Mouse (Mus musculus): ENCODE measurements around the gene Capn8. TPM values are rescaled to one million over a fixed set of nuclear protein-coding genes. Genes with fewer than 3 reads are reported as not detected.

Capn8 gene
- polyA plus RNA-seq, 1 experiment = 0.12 TPM

DNA sequence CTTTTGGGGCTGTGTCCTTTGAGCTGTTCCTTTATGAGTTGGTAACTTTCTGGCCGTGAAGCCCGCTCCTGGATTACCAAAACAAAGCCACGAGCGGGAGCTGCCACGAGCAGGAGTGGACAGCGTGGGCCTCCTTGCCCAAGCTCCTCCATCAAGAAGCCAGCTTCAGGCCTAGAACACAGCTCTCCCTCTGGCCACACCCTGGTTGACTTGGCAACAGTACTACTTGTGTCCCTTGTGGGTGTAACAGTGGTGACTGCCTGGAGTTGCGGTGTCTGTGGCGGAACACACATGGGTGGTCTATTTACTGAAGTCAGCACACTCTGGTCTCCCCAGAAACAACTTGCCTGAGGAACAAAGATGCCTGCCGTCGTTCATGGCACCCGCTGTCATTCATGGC, 104.9 kb downstream of the Capn8 start:
- H3K4me1 ChIP-seq (replicated peaks; ENCODE audit: control insufficient read depth, insufficient read depth, low read length) = no peaks in the 10 kb centered on the region
- 93% methylated on average over 11 of the region's 11 CpGs for WGBS
- no peak overlapping the region for H3K27ac ChIP-seq (ENCODE audit: control insufficient read depth, insufficient read depth, low read length)
- no peak overlapping the region for H3K4me3 ChIP-seq (ENCODE audit: control insufficient read depth, insufficient read depth, low read length)
- H3K27me3 ChIP-seq (ENCODE audit: control insufficient read depth, insufficient read depth, low read length) = no peaks in the 10 kb centered on the region
- TF ChIP-seq CTCF (IDR thresholded peaks at IDR 0.05; ENCODE audit: borderline replicate concordance, control insufficient read depth, extremely low read depth, insufficient read depth, low read length, poor library complexity) (no peak), POLR2A (IDR thresholded peaks at IDR 0.05; ENCODE audit: control insufficient read depth, extremely low read depth, insufficient read depth, low read length, poor library complexity) (no peak)
- DNase-seq = no peak
- no peaks in the 10 kb centered on the region for H3K36me3 ChIP-seq (ENCODE audit: control insufficient read depth, insufficient read depth, low read length)

DNA sequence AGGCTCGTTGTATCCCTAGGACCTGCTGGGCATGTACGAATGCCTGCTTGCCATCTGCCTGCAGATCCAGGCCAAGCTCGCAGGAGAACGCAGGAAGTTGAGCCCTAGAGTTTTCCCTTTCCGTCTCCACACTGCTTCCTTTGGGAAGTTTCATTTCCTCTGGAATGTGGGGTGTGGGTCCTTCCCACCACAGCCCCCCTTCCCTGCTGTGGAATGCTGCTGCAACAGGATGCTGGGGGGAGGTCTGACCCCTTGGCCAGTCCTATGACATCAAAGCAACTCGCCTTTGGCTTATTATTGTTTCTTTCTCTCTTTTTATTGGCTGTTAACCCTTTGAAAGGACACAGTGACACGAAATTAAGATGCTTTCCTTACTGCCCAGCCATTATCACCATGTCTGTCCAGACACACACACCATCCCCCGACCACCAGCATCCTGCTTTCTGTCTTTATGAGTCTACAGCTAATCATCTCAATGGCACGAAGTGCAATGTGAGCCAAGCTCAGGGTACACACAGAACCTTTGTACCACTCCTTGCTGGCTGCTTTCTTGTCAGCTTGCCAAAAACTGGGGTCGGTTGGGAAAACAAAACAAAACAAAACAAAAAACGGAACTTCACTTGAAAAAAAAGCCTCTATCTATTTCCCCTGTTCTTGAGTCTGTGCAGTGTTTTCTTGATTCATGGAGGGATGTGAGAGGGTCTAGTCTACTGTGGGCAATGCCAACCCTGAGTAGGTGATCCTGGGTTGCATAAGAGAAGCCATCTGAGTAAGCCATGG, 105.9 kb downstream of the Capn8 start:
- WGBS = 67% methylated on average over 11 of the region's 11 CpGs
- DNase-seq = no peak
- Histone ChIP-seq H3K27ac (ENCODE audit: control insufficient read depth, insufficient read depth, low read length) (no peak overlapping the region), H3K4me3 (ENCODE audit: control insufficient read depth, insufficient read depth, low read length) (no peak overlapping the region), H3K27me3 (ENCODE audit: control insufficient read depth, insufficient read depth, low read length) (no peaks in the 10 kb centered on the region), H3K36me3 (ENCODE audit: control insufficient read depth, insufficient read depth, low read length) (no peaks in the 10 kb centered on the region), H3K4me1 (replicated peaks; ENCODE audit: control insufficient read depth, insufficient read depth, low read length) (no peaks in the 10 kb centered on the region)
- TF ChIP-seq CTCF (IDR thresholded peaks at IDR 0.05; ENCODE audit: borderline replicate concordance, control insufficient read depth, extremely low read depth, insufficient read depth, low read length, poor library complexity) (no peak), POLR2A (IDR thresholded peaks at IDR 0.05; ENCODE audit: control insufficient read depth, extremely low read depth, insufficient read depth, low read length, poor library complexity) (no peak)

DNA sequence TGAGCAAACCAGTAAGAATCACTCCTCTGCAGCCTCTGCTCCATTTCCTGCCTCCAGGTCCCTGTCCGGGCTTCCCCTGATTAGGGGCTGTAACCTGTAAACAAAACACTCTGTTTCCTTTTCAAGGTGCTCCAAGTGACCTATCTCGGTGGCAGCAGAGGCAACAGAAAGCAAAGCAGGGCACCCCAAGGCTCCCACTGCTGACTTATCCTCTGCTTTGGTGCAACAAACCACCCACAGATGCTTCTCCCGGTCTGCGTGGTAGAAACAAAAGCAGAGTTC, 106.5 kb downstream of the Capn8 start:
- Histone ChIP-seq H3K27ac (ENCODE audit: control insufficient read depth, insufficient read depth, low read length) (no peak overlapping the region), H3K27me3 (ENCODE audit: control insufficient read depth, insufficient read depth, low read length) (no peaks in the 10 kb centered on the region), H3K4me1 (replicated peaks; ENCODE audit: control insufficient read depth, insufficient read depth, low read length) (no peaks in the 10 kb centered on the region), H3K4me3 (ENCODE audit: control insufficient read depth, insufficient read depth, low read length) (no peak overlapping the region), H3K36me3 (ENCODE audit: control insufficient read depth, insufficient read depth, low read length) (no peaks in the 10 kb centered on the region)
- WGBS = 69% methylated on average over 4 of the region's 4 CpGs
- TF ChIP-seq POLR2A (IDR thresholded peaks at IDR 0.05; ENCODE audit: control insufficient read depth, extremely low read depth, insufficient read depth, low read length, poor library complexity) (no peak), CTCF (IDR thresholded peaks at IDR 0.05; ENCODE audit: borderline replicate concordance, control insufficient read depth, extremely low read depth, insufficient read depth, low read length, poor library complexity) (no peak)
- DNase-seq = no peak

- TF ChIP-seq CTCF (IDR thresholded peaks at IDR 0.05; ENCODE audit: borderline replicate concordance, control insufficient read depth, extremely low read depth, insufficient read depth, low read length, poor library complexity) (no peak), POLR2A (IDR thresholded peaks at IDR 0.05; ENCODE audit: control insufficient read depth, extremely low read depth, insufficient read depth, low read length, poor library complexity) (no peak)
- DNase-seq = no peak
- no peak overlapping the region for H3K27ac ChIP-seq (ENCODE audit: control insufficient read depth, insufficient read depth, low read length)
Measured at GRCm38 (mm10) chr1:182675346-182675745, 110.5 kb downstream of the Capn8 start.

DNA sequence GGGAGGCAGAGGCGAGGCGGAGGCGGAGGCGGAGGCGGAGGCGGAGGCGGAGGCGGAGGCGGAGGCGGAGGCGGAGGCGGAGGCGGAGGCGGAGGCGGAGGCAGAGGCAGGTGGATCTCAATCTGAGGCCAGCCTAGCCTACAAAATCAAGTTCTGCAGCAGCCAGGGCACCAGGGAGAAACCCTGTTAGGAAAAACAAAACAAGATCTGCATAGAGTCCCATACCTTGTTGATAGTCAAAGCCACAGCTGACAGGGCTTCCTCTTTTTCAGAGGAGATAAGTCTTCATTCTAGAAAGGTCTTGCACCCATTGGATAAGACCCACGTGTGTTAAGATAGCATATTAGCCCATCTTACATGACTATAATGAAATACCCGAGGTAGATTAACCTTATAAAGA, 113.3 kb downstream of the Capn8 start:
- H3K27me3 ChIP-seq (ENCODE audit: control insufficient read depth, insufficient read depth, low read length) = no peaks in the 10 kb centered on the region
- 92% methylated on average over 17 of the region's 17 CpGs for WGBS
- H3K36me3 ChIP-seq (ENCODE audit: control insufficient read depth, insufficient read depth, low read length) = no peaks in the 10 kb centered on the region
- TF ChIP-seq CTCF (IDR thresholded peaks at IDR 0.05; ENCODE audit: borderline replicate concordance, control insufficient read depth, extremely low read depth, insufficient read depth, low read length, poor library complexity) (no peak), POLR2A (IDR thresholded peaks at IDR 0.05; ENCODE audit: control insufficient read depth, extremely low read depth, insufficient read depth, low read length, poor library complexity) (no peak)
- H3K4me1 ChIP-seq (replicated peaks; ENCODE audit: control insufficient read depth, insufficient read depth, low read length) = no peaks in the 10 kb centered on the region
- H3K4me3 ChIP-seq (ENCODE audit: control insufficient read depth, insufficient read depth, low read length) = no peak overlapping the region
- DNase-seq = no peak
- H3K27ac ChIP-seq (ENCODE audit: control insufficient read depth, insufficient read depth, low read length) = no peak overlapping the region

More at GRCm38 (mm10) chr1:182675346-182675745, 110.5 kb downstream of the Capn8 start:
- no peaks in the 10 kb centered on the region for H3K36me3 ChIP-seq (ENCODE audit: control insufficient read depth, insufficient read depth, low read length)
- H3K4me1 ChIP-seq (replicated peaks; ENCODE audit: control insufficient read depth, insufficient read depth, low read length) = no peaks in the 10 kb centered on the region
- no peaks in the 10 kb centered on the region for H3K27me3 ChIP-seq (ENCODE audit: control insufficient read depth, insufficient read depth, low read length)
- no peak overlapping the region for H3K4me3 ChIP-seq (ENCODE audit: control insufficient read depth, insufficient read depth, low read length)
- WGBS = 91% methylated on average over 8 of the region's 8 CpGs

GRCm38 (mm10) chr1:182679169-182679568, 114.4 kb downstream of the Capn8 start:
- WGBS = 87% methylated on average over 3 of the region's 3 CpGs
- H3K27ac ChIP-seq (ENCODE audit: control insufficient read depth, insufficient read depth, low read length) = no peak overlapping the region
- TF ChIP-seq POLR2A (IDR thresholded peaks at IDR 0.05; ENCODE audit: control insufficient read depth, extremely low read depth, insufficient read depth, low read length, poor library complexity) (no peak), CTCF (IDR thresholded peaks at IDR 0.05; ENCODE audit: borderline replicate concordance, control insufficient read depth, extremely low read depth, insufficient read depth, low read length, poor library complexity) (no peak)
- no peaks in the 10 kb centered on the region for H3K27me3 ChIP-seq (ENCODE audit: control insufficient read depth, insufficient read depth, low read length)
- no peak overlapping the region for H3K4me3 ChIP-seq (ENCODE audit: control insufficient read depth, insufficient read depth, low read length)
- no peak for DNase-seq
- H3K4me1 ChIP-seq (replicated peaks; ENCODE audit: control insufficient read depth, insufficient read depth, low read length) = no peaks in the 10 kb centered on the region
- no peaks in the 10 kb centered on the region for H3K36me3 ChIP-seq (ENCODE audit: control insufficient read depth, insufficient read depth, low read length)

DNA sequence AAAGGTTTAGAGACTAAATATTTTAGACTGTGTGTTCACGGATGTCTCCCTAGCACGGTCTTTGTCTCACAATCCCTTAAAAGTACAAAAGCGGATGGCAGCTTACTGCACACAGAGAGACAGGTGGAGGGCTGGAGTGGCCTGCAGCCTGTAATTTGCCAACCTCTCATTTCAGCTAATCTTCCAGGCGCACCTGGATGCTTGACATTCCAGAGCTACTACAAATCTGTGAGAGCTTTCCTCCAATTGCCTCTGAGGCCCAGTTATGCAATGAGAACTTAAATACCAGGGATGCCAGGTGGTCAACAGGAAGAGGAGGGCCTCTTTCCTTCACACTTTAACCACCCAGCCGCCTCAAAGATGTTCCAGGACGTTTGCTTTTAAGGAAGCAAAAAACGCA, 114.8 kb downstream of the Capn8 start:
- H3K4me1 ChIP-seq (replicated peaks; ENCODE audit: control insufficient read depth, insufficient read depth, low read length) = no peaks in the 10 kb centered on the region
- 71% methylated on average over 7 of the region's 7 CpGs for WGBS
- H3K27ac ChIP-seq (ENCODE audit: control insufficient read depth, insufficient read depth, low read length) = no peak overlapping the region
- no peaks in the 10 kb centered on the region for H3K27me3 ChIP-seq (ENCODE audit: control insufficient read depth, insufficient read depth, low read length)
- DNase-seq = no peak
- no peaks in the 10 kb centered on the region for H3K36me3 ChIP-seq (ENCODE audit: control insufficient read depth, insufficient read depth, low read length)
- no peak for TF ChIP-seq CTCF (IDR thresholded peaks at IDR 0.05; ENCODE audit: borderline replicate concordance, control insufficient read depth, extremely low read depth, insufficient read depth, low read length, poor library complexity)
- no peak overlapping the region for H3K4me3 ChIP-seq (ENCODE audit: control insufficient read depth, insufficient read depth, low read length)

Other genes with a start within 250 kb of the Capn8 start
- gene Fbxo28, start 223.4 kb upstream of the Capn8 start, polyA plus RNA-seq (2012; rRNA removed) = 23.3 and 28.3 TPM in 2 replicates
- gene Trp53bp2, start 155.8 kb upstream of the Capn8 start, polyA plus RNA-seq (2012; rRNA removed) = 37.9 and 41.5 TPM in 2 replicates
- gene Capn2, start 47.4 kb upstream of the Capn8 start, polyA plus RNA-seq (2012; rRNA removed) = 19.4 and 23.3 TPM in 2 replicates
- gene Ccdc185, start 184.2 kb downstream of the Capn8 start, polyA plus RNA-seq (2012; rRNA removed) = 0.08 TPM in 1 of 2 replicates, not detected in the other
- gene Susd4, start 198.9 kb downstream of the Capn8 start, polyA plus RNA-seq (2012; rRNA removed) = 3.0 and 4.3 TPM in 2 replicates